Mouse (Mus musculus) B cell, adult (primary cell): ENCODE data around the gene Lgals3bp. TPM values are rescaled to one million over a fixed set of nuclear protein-coding genes. Genes with fewer than 3 reads are reported as not detected.

Experiments
- total RNA-seq: library from RNA; stranded (reverse); gene quantifications from 4 replicates; pipeline ENCODE4 v1.2.4, GENCODE M21; 2023; ENCODE audit not compliant: inconsistent age

Gene Lgals3bp
- 15.0 to 25.1 TPM (median 17.9 TPM) in 4 replicates for total RNA-seq

GRCm38 (mm10) chr11:118401760-118402280 is at the start of gene Lgals3bp:
Gene Lgals3bp (minus strand): TSS chr11:118402092.

GRCm38 (mm10) chr11:118427986-118428385 is 26.1 kb upstream of the Lgals3bp start, which contains the start of gene C1qtnf1:
Gene C1qtnf1 (plus strand): TSS chr11:118428203.

GRCm38 (mm10) chr11:118418834-118419504 is 17.1 kb upstream of the Lgals3bp start, which contains the start of gene Cant1:
Gene Cant1 (minus strand): TSS chr11:118419086.

GRCm38 (mm10) chr11:118355640-118356039 is 46.3 kb downstream of the Lgals3bp start, which contains the start of gene Timp2:
Gene Timp2 (minus strand): TSS chr11:118355740.

Other genes starting within 250 kb of the Lgals3bp start
- gene Cyth1, start 153.5 kb downstream of the Lgals3bp start, total RNA-seq, result 242 to 279 TPM (median 261 TPM) in 4 replicates
- gene Usp36, start 111.8 kb downstream of the Lgals3bp start, total RNA-seq, result 50.4 to 58.2 TPM (median 54.8 TPM) in 4 replicates
- gene Cep295nl, start 59.6 kb downstream of the Lgals3bp start, total RNA-seq, result 0.27 to 0.58 TPM in 2 of 4 replicates, not detected in the others
- gene Timp2, start 46.4 kb downstream of the Lgals3bp start, total RNA-seq, result 2.0 to 4.6 TPM (median 3.7 TPM) in 4 replicates
- 42.5 to 45.8 TPM (median 43.3 TPM) in 4 replicates for gene Cant1, start 17.0 kb upstream of the Lgals3bp start, total RNA-seq
- gene C1qtnf1, start 26.1 kb upstream of the Lgals3bp start, total RNA-seq, result not detected in 4 replicates
- 5.1 to 8.3 TPM (median 6.2 TPM) in 4 replicates for gene Engase, start 74.7 kb upstream of the Lgals3bp start, total RNA-seq